Mouse (Mus musculus) limb, embryonic 12.5 days (tissue): ENCODE results near the gene Atg9b. TPM values are rescaled to one million over a fixed set of nuclear protein-coding genes. Genes with fewer than 3 reads are reported as not detected.
"Not testable (repeated sequence)": the region's sequence is repeated elsewhere in the genome, so short reads cannot be mapped to it uniquely, and the experiment has no call there.

Experiments
- ATAC-seq: fragments of 200-750 bp; cut with Nextera tagmentation; 2 replicates; pipeline ENCODE4 v1.8.0; 2017; ENCODE audit warnings: low read depth, moderate TSS enrichment; ENCODE audit not compliant: insufficient number of reproducible peaks, insufficient read depth, low FRiP score, low TSS enrichment
- H3K27ac ChIP-seq: fragments of 300-500 bp; sonication (generic); 2 replicates; pipeline ENCODE4 v1.5.1; 2016; ENCODE audit warnings: mild to moderate bottlenecking, moderate library complexity
- H3K27me3 ChIP-seq: fragments of 300-500 bp; sonication (generic); 2 replicates; pipeline ENCODE4 v1.6.1; 2016; ENCODE audit warnings: mild to moderate bottlenecking, moderate library complexity
- H3K36me3 ChIP-seq: fragments of 300-500 bp; sonication (generic); 2 replicates; pipeline ENCODE4 v1.6.1; 2016; ENCODE audit warnings: mild to moderate bottlenecking, moderate library complexity
- H3K4me1 ChIP-seq: fragments of 300-500 bp; sonication (generic); replicated peaks from 2 replicates; pipeline ENCODE4 v1.6.1; 2016
- H3K4me2 ChIP-seq: fragments of 300-500 bp; sonication (generic); 2 replicates; pipeline ENCODE4 v1.6.1; 2016; ENCODE audit warnings: mild to moderate bottlenecking, moderate library complexity
- H3K4me3 ChIP-seq: fragments of 300-500 bp; sonication (generic); replicated peaks from 2 replicates; pipeline ENCODE4 v1.5.1; 2016; ENCODE audit warnings: mild to moderate bottlenecking
- H3K9ac ChIP-seq: fragments of 300-500 bp; sonication (generic); replicated peaks from 2 replicates; pipeline ENCODE4 v1.6.1; 2016; ENCODE audit warnings: mild to moderate bottlenecking, moderate library complexity
- H3K9me3 ChIP-seq: fragments of 300-500 bp; sonication (generic); 2 replicates; pipeline ENCODE4 v1.6.1; 2016; ENCODE audit warnings: mild to moderate bottlenecking, moderate library complexity
- WGBS: fragments of 180-500 bp; shearing (Covaris S2); methylation state at CpG from one replicate; pipeline ENCODE4 v1.1.7; 2016; 5-methylcytosine and 5-hydroxymethylcytosine counted together
- polyA plus RNA-seq: library from polyadenylated mRNA; unstranded; fragments of >200 nt; fragmentation: Nextera tagmentation; extraction: Ambion mirVana; gene quantifications from 2 replicates; pipeline ENCODE4 v1.2.1, GENCODE M21; 2016

The Atg9b gene
- polyA plus RNA-seq, 1 experiment from 2014 or later: 0.46 TPM

GRCm38 (mm10) chr5:24405389-24405876, 13.5 kb upstream of the Atg9b start:
- no peak overlapping the region for H3K4me2 ChIP-seq
- H3K27ac ChIP-seq: no peak overlapping the region
- peaks cover 62% of the 10 kb centered on the region for H3K36me3 ChIP-seq
- H3K9ac ChIP-seq: no peak overlapping the region
- no peaks in the 10 kb centered on the region for H3K9me3 ChIP-seq
- no peak for ATAC-seq
- H3K4me3 ChIP-seq: no peak overlapping the region
- WGBS: 63% methylated on average over 3 of the region's 3 CpGs
- no peaks in the 10 kb centered on the region for H3K4me1 ChIP-seq
- H3K27me3 ChIP-seq: no peaks in the 10 kb centered on the region

DNA sequence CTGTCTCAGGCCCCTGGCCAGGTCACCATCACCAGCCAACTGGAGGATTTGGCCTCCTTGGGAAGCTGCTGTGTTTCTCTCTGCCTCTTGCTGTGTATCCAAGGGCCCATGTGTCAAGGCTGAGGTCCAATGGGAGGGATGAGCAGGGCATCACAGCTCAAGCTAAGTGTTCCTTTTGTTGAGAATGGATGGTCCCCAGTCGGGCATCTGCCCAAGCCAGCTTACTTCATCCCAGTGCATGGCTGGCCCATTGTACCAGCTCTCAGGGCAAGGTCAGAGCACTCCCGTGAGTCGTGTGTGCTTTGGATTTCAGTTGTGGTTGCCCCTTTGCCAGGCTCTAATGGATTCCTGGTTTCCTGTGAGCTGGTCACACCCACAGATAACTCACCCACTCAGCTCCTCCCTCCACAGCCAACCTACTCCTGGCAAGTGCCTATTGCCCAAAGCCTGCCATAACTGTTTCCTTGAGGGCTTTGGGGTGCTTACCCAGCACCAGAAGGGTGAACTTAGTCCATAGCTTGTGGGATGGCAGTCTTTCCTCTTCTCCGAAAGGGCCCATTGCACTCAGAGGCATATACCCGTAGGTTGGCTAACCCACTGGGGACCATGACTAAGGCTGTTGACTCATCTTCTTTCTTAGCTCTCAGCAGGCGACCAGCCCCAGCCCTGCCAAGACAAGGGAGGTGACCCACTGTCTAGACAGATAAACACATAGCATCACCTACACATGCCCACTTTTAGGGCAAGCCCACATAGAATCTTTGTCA, 12.8 kb upstream of the Atg9b start:
- H3K9me3 ChIP-seq: no peaks in the 10 kb centered on the region
- H3K4me2 ChIP-seq: no peak overlapping the region
- no peak overlapping the region for H3K9ac ChIP-seq
- no peak for ATAC-seq
- no peak overlapping the region for H3K27ac ChIP-seq
- H3K36me3 ChIP-seq: peaks cover 64% of the 10 kb centered on the region
- H3K27me3 ChIP-seq: no peaks in the 10 kb centered on the region
- H3K4me3 ChIP-seq: no peak overlapping the region
- 87% methylated on average over 6 of the region's 6 CpGs for WGBS
- no peaks in the 10 kb centered on the region; the same call in 1 of the 2 replicates for H3K4me1 ChIP-seq

- H3K4me3 ChIP-seq: no peak overlapping the region
- H3K9me3 ChIP-seq: no peaks in the 10 kb centered on the region
- no peak overlapping the region for H3K27ac ChIP-seq
- WGBS: 83% methylated on average over 9 of the region's 9 CpGs
- no peak overlapping the region for H3K4me2 ChIP-seq
- no peaks in the 10 kb centered on the region; the same call in 1 of the 2 replicates for H3K4me1 ChIP-seq
- no peak for ATAC-seq
- H3K36me3 ChIP-seq: peaks cover 47% of the 10 kb centered on the region
- 0 out of 2 replicates have a peak overlapping the region, but pooled peaks have one; percentile 12 for H3K9ac ChIP-seq
- no peaks in the 10 kb centered on the region for H3K27me3 ChIP-seq
These were observed 10.0 kb upstream of the Atg9b start for GRCm38 (mm10) chr5:24401969-24402368.

GRCm38 (mm10) chr5:24400911-24401605, 9.1 kb upstream of the Atg9b start:
- H3K27me3 ChIP-seq: no peaks in the 10 kb centered on the region
- no peak overlapping the region for H3K4me2 ChIP-seq
- no peak overlapping the region for H3K27ac ChIP-seq
- H3K9ac ChIP-seq: 0 out of 2 replicates have a peak overlapping the region, but pooled peaks have one; percentile 37
- peaks cover 39% of the 10 kb centered on the region for H3K36me3 ChIP-seq
- H3K9me3 ChIP-seq: no peaks in the 10 kb centered on the region
- H3K4me1 ChIP-seq: no peaks in the 10 kb centered on the region; the same call in 1 of the 2 replicates
- no peak overlapping the region for H3K4me3 ChIP-seq
- no peak for ATAC-seq
- WGBS: 88% methylated on average over 5 of the region's 5 CpGs

GRCm38 (mm10) chr5:24400362-24400761, 8.4 kb upstream of the Atg9b start:
- no peak overlapping the region for H3K4me2 ChIP-seq
- H3K27ac ChIP-seq: no peak overlapping the region
- ATAC-seq: no peak
- WGBS: 84% methylated on average over 11 of the region's 11 CpGs
- no peaks in the 10 kb centered on the region for H3K9me3 ChIP-seq
- H3K4me3 ChIP-seq: no peak overlapping the region
- no peak overlapping the region for H3K9ac ChIP-seq
- H3K27me3 ChIP-seq: no peaks in the 10 kb centered on the region
- no peaks in the 10 kb centered on the region; the same call in 1 of the 2 replicates for H3K4me1 ChIP-seq
- H3K36me3 ChIP-seq: peaks cover 38% of the 10 kb centered on the region

DNA sequence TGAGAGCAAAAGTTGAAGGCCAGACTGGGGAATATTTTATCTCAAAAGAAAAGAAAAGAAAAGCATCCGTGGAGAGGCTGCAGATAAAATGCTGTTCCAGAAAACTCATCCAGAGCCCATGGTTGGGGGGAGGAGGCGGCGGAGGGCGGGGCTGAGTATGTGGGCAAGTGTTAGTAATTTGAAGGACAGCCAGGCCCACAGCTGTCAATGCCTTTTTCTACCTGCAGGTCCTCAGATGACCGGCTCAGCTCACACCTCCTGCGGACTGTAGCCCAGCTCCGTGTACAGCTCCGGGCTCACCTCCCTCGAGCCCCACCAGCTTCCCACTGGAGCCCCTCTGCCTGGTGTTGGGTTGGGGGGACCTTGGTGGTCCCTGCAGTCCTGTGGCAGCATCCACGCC, 7.7 kb upstream of the Atg9b start:
- peaks cover 38% of the 10 kb centered on the region for H3K36me3 ChIP-seq
- no peaks in the 10 kb centered on the region for H3K9me3 ChIP-seq
- H3K27me3 ChIP-seq: no peaks in the 10 kb centered on the region
- no peak overlapping the region for H3K27ac ChIP-seq
- H3K4me3 ChIP-seq: no peak overlapping the region
- H3K4me1 ChIP-seq: no peaks in the 10 kb centered on the region; the same call in 1 of the 2 replicates
- ATAC-seq: no peak
- no peak overlapping the region for H3K4me2 ChIP-seq
- H3K9ac ChIP-seq: no peak overlapping the region
- 76% methylated on average over 10 of the region's 10 CpGs for WGBS

GRCm38 (mm10) chr5:24396254-24396653, 4.3 kb upstream of the Atg9b start:
- H3K9ac ChIP-seq, H3K4me2 ChIP-seq, H3K27ac ChIP-seq, H3K4me3 ChIP-seq, H3K27me3 ChIP-seq, H3K4me1 ChIP-seq, H3K9me3 ChIP-seq, ATAC-seq: not testable (repeated sequence)
- 88% methylated on average over 6 of the region's 6 CpGs for WGBS
- H3K36me3 ChIP-seq: peaks cover 10% of the 10 kb centered on the region; the same call in 1 of the 2 replicates

DNA sequence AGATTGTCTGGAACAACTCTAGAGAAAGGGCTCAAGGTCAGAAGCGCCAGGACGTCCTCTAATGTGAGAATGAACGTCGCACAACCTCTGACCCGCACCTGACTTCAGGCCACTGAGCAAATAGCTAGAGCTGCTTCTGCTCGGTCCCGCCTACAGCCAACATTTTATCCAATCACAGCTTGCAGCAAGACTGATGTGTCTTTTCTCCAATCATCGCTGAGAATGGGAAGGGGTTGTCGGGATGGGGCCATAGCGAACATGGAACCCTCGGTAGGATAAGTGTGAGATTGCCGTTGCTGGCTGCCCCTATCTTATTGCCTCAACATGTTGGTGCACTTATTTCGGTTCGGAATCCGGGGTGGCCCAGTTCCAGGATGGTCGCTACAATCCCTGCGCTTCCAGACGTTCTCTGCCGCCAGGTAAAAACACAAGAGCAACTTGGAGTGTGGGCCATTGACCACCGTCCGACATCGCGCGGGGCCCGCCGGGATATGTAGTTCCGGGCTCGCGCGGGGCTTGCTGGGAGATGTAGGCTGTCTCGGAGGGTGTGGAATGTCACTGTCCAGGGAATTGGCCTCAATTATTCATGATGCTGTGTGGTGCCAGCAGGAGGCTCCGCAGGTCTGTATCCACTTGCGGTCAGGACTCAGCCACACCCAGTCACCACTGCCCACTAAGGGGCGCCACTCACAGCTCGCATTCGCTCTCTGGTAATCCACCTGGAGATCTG, 2.4 kb upstream of the Atg9b start:
- Histone ChIP-seq H3K36me3 (no peaks in the 10 kb centered on the region), H3K27me3 (no peaks in the 10 kb centered on the region), H3K9me3 (no peaks in the 10 kb centered on the region), H3K4me1 (peaks cover 6% of the 10 kb centered on the region), H3K4me2 (peak overlapping the region; percentile 58), H3K4me3 (peak overlapping the region; percentile 50), H3K27ac (peak overlapping the region; percentile 62; the same call in 1 of the 2 replicates), H3K9ac (peak overlapping the region; percentile 35; the same call in 1 of the 2 replicates)
- ATAC-seq: peak; percentile 97
- 2% methylated on average over 36 of the region's 36 CpGs for WGBS

DNA sequence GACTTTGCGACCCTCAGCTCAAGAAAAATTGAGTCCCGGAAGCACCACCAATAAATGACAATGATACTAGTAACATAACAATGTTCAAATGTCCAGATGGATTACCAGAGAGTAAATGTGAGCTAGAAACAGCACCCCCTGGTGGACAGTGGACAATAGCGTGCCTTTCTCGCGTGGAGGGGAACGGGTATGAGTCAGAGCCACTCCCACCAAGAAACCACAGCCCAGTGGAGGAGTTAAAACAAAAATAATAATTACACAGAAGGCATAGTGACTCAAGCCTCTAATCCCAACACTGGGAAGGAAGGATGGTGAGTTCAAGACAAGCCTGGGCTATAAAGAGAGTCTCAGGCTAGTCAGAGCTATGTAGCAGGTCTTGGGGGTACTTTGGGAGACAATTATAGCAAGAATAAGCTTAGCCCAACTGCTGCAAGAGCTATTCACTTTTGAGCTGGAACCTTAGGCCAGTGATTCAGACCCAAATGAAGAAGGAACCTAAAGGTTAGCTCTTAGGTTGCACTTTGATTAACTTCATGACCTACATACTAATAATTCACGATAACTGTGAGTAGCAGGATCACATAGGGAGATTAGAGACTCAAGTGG, 1.6 kb upstream of the Atg9b start, which contains the start of gene Abcb8:
Gene Abcb8 (plus strand): TSS at position 272 of the 606 bp plus-strand sequence.
- no peaks in the 10 kb centered on the region for H3K36me3 ChIP-seq
- WGBS: 22% methylated on average over 7 of the region's 7 CpGs
- H3K9ac ChIP-seq: peak within 1 kb of the TSS; percentile 35; the same call in 1 of the 2 replicates

DNA sequence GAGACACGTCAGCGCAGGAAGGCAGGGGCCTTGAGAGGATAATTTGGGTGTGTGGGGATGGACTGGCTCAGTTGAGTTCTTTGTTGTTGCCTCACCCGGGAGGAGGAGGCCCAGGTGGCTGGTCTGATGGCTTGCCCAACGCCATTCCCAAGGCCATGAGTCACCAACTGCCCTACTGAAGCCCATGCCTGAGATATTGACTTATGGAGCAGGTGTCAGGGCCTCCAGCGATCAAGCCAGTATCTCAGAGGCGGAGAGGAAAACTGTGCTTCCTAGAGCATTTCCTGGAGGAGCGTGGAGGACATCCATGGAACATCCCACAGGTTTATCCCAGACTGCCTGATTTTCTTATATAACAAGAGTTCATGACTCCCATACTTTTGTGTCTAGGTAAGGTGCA, 781 bp upstream of the Atg9b start:
- Histone ChIP-seq H3K4me2 (no peak overlapping the region), H3K4me3 (no peak overlapping the region), H3K27me3 (peaks cover 10% of the 10 kb centered on the region), H3K36me3 (no peaks in the 10 kb centered on the region), H3K9ac (no peak overlapping the region), H3K9me3 (no peaks in the 10 kb centered on the region), H3K4me1 (peaks cover 15% of the 10 kb centered on the region), H3K27ac (no peak overlapping the region)
- WGBS: 76% methylated on average over 7 of the region's 7 CpGs
- no peak for ATAC-seq

More for the DNA sequence above, 1.6 kb upstream of the Atg9b start, which contains the start of gene Abcb8:
- H3K27ac ChIP-seq: peak within 1 kb of the TSS; percentile 62; the same call in 1 of the 2 replicates
- peak within 1 kb of the TSS; percentile 58 for H3K4me2 ChIP-seq
- peaks cover 3% of the 10 kb centered on the region for H3K27me3 ChIP-seq
- ATAC-seq: no peak
- peaks cover 9% of the 10 kb centered on the region for H3K4me1 ChIP-seq
- H3K9me3 ChIP-seq: no peaks in the 10 kb centered on the region
- H3K4me3 ChIP-seq: peak within 1 kb of the TSS; percentile 50
